Mouse (Mus musculus) CH12.LX (cell line): ENCODE measurements around the gene Efna1. TPM values are rescaled to one million over a fixed set of nuclear protein-coding genes. Genes with fewer than 3 reads are reported as not detected.

Source experiments
- DNase-seq: peaks from one replicate; pipeline ENCODE4 v3.0.0-alpha.2; 2013; ENCODE audit errors: extremely low read depth
- H3K27ac ChIP-seq: 2 replicates; pipeline ENCODE4 v1.5.1; 2012; ENCODE audit warnings: low read depth, mild to moderate bottlenecking, control low read depth, moderate library complexity; ENCODE audit not compliant: insufficient read depth
- H3K27me3 ChIP-seq: replicated peaks from 2 replicates; pipeline ENCODE3; 2012; ENCODE audit warnings: inconsistent platforms
- H3K36me3 ChIP-seq, 2 experiments: replicated peaks in 1 of 2; 2 replicates each; pipeline versions ENCODE3 to v1.6.1; 2012; ENCODE audit warnings: inconsistent platforms in 1 of 2, low read length in 1 of 2, mild to moderate bottlenecking in 1 of 2, mixed read lengths in 1 of 2, moderate library complexity in 1 of 2; ENCODE audit not compliant: control insufficient read depth in 1 of 2, insufficient read depth in 1 of 2
- H3K4me1 ChIP-seq, 2 experiments: 2 replicates each; pipeline ENCODE4 v1.6.1; 2012; ENCODE audit warnings: inconsistent platforms in 1 of 2, moderate library complexity in 1 of 2; ENCODE audit not compliant: insufficient read depth in 2 of 2, control insufficient read depth in 1 of 2
- H3K4me2 ChIP-seq: 2 replicates; pipeline ENCODE4 v1.6.1; 2012; ENCODE audit warnings: low read depth, mild to moderate bottlenecking, control low read depth; ENCODE audit not compliant: poor library complexity, insufficient read depth, severe bottlenecking
- H3K4me3 ChIP-seq, 3 experiments: fragments of 150-350 bp in 1 of 3; sonication (generic) in 1 of 3; replicated peaks in 1 of 3; 2 replicates each; pipeline versions ENCODE3 to v1.5.1; 2011 to 2012; ENCODE audit warnings: low read depth in 2 of 3, low read length in 2 of 3, mild to moderate bottlenecking in 2 of 3, moderate library complexity in 2 of 3, control low read depth in 1 of 3, improper control_type of control experiment in 1 of 3, inconsistent platforms in 1 of 3, mixed read lengths in 1 of 3; ENCODE audit not compliant: poor library complexity in 1 of 3
- H3K79me2 ChIP-seq: replicated peaks from 2 replicates; pipeline ENCODE4 v1.6.1; 2012; ENCODE audit warnings: mild to moderate bottlenecking, moderate library complexity; ENCODE audit not compliant: control insufficient read depth, poor library complexity, insufficient read depth, severe bottlenecking; ENCODE audit errors: extremely low read depth
- H3K9ac ChIP-seq: 2 replicates; pipeline ENCODE4 v1.6.1; 2012; ENCODE audit warnings: low read depth, mild to moderate bottlenecking, control low read depth, moderate library complexity; ENCODE audit not compliant: insufficient read depth
- H3K9me3 ChIP-seq: replicated peaks from 2 replicates; pipeline ENCODE3; 2012; ENCODE audit warnings: low read length, inconsistent platforms, mixed read lengths
- BHLHE40 ChIP-seq: IDR thresholded peaks from 2 replicates; pipeline ENCODE4 v1.6.1; 2011; ENCODE audit warnings: mild to moderate bottlenecking, low read depth, low read length, improper control_type of control experiment
- CHD1 ChIP-seq: IDR thresholded peaks from 2 replicates; pipeline ENCODE4 v1.6.1; 2012; ENCODE audit warnings: low read depth, low read length, improper control_type of control experiment, inconsistent platforms
- CTCF ChIP-seq, 2 experiments: IDR thresholded peaks in 1 of 2; conservative IDR thresholded peaks in 1 of 2; 2 replicates each; pipeline ENCODE4 v1.5.1; 2011 to 2012; ENCODE audit warnings: low read depth in 2 of 2, low read length in 2 of 2, improper control_type of control experiment in 1 of 2, inconsistent platforms in 1 of 2, mild to moderate bottlenecking in 1 of 2, moderate library complexity in 1 of 2
- ELF1 ChIP-seq: IDR thresholded peaks from 2 replicates; pipeline ENCODE4 v1.6.1; 2014; ENCODE audit warnings: low read depth, mild to moderate bottlenecking, inconsistent platforms, low read length, improper control_type of control experiment
- EP300 ChIP-seq: IDR thresholded peaks from 2 replicates; pipeline ENCODE4 v1.6.1; 2011; ENCODE audit warnings: low read length, improper control_type of control experiment
- ETS1 ChIP-seq: conservative IDR thresholded peaks from 2 replicates; pipeline ENCODE4 v1.6.1; 2012; ENCODE audit warnings: low read depth, mild to moderate bottlenecking, inconsistent platforms, low read length, improper control_type of control experiment, moderate library complexity
- HCFC1 ChIP-seq: IDR thresholded peaks from 2 replicates; pipeline ENCODE4 v1.6.1; 2012; ENCODE audit warnings: low read depth, mild to moderate bottlenecking, inconsistent platforms, low read length, improper control_type of control experiment
- IRF4 ChIP-seq: IDR thresholded peaks from 2 replicates; pipeline ENCODE4 v1.6.1; 2014; ENCODE audit warnings: low read depth, mild to moderate bottlenecking, inconsistent platforms, low read length, improper control_type of control experiment
- MAFK ChIP-seq: IDR thresholded peaks from 2 replicates; pipeline ENCODE4 v1.6.1; 2011; ENCODE audit warnings: low read length, improper control_type of control experiment; ENCODE audit not compliant: insufficient replicate concordance
- MAX ChIP-seq: IDR thresholded peaks from 2 replicates; pipeline ENCODE4 v1.6.1; 2011; ENCODE audit warnings: low read length, improper control_type of control experiment
- MXI1 ChIP-seq: IDR thresholded peaks from 2 replicates; pipeline ENCODE4 v1.6.1; 2011; ENCODE audit warnings: mild to moderate bottlenecking, low read depth, low read length, improper control_type of control experiment
- MYC ChIP-seq: IDR thresholded peaks from 2 replicates; pipeline ENCODE4 v1.6.1; 2011; ENCODE audit warnings: low read depth, mild to moderate bottlenecking, improper control_type of control experiment, low read length
- NELFE ChIP-seq: IDR thresholded peaks from 2 replicates; pipeline ENCODE4 v1.6.1; 2011; ENCODE audit warnings: low read depth, low read length, improper control_type of control experiment
- PAX5 ChIP-seq: IDR thresholded peaks from 2 replicates; pipeline ENCODE4 v1.6.1; 2012; ENCODE audit warnings: low read length, inconsistent platforms, mixed read lengths
- POLR2AphosphoS2 ChIP-seq: IDR thresholded peaks from 2 replicates; pipeline ENCODE4 v1.6.1; 2011; ENCODE audit warnings: low read depth, low read length, improper control_type of control experiment
- RAD21 ChIP-seq: IDR thresholded peaks from 2 replicates; pipeline ENCODE4 v1.6.1; 2011; ENCODE audit warnings: low read depth, mild to moderate bottlenecking, low read length, improper control_type of control experiment, moderate library complexity
- TBP ChIP-seq: conservative IDR thresholded peaks from 2 replicates; pipeline ENCODE4 v1.6.1; 2011; ENCODE audit warnings: low read depth, low read length, improper control_type of control experiment
- TCF12 ChIP-seq: IDR thresholded peaks from 2 replicates; pipeline ENCODE4 v1.6.1; 2014; ENCODE audit warnings: low read depth, mild to moderate bottlenecking, inconsistent platforms, low read length, improper control_type of control experiment
- UBTF ChIP-seq: IDR thresholded peaks from 2 replicates; pipeline ENCODE4 v1.6.1; 2012; ENCODE audit warnings: low read depth, mild to moderate bottlenecking, inconsistent platforms, low read length, improper control_type of control experiment, moderate library complexity
- USF1 ChIP-seq: IDR thresholded peaks from 2 replicates; pipeline ENCODE4 v1.6.1; 2014; ENCODE audit warnings: low read depth, mild to moderate bottlenecking, inconsistent platforms, low read length, improper control_type of control experiment
- ZMIZ1 ChIP-seq: IDR thresholded peaks from 2 replicates; pipeline ENCODE4 v1.6.1; 2012; ENCODE audit warnings: low read depth, mild to moderate bottlenecking, inconsistent platforms, low read length, improper control_type of control experiment
- dilution Hi-C: fragments of 300-500 bp; cut with MboI; formaldehyde crosslinking; loops from 2 replicates; pipeline ENCODE4 v1.14.3; 2020; ENCODE audit warnings: low sequenced_read_pairs; ENCODE audit not compliant: extremely low pct_unique_long_range_greater_than_20kb, extremely low pct_ligation_motif_present
- in situ Hi-C: fragments of 300-500 bp; cut with MboI; formaldehyde crosslinking; loops from 3 replicates; pipeline ENCODE4 v1.14.3; 2019; ENCODE audit warnings: low sequenced_read_pairs, low pct_ligation_motif_present, low pct_unique_long_range_greater_than_20kb, mixed read lengths
- polyA plus RNA-seq: library from polyadenylated mRNA; unstranded; fragments of >175 nt; gene quantifications from 2 replicates; pipeline ENCODE4 v1.2.1, GENCODE M21; 2012; ENCODE audit warnings: low read depth; ENCODE audit not compliant: insufficient read length
- total RNA-seq, 2 experiments: library from RNA; depleted of rRNA; stranded (reverse); fragments of 300-350 nt in 1 of 2; fragments of >200 nt in 1 of 2; gene quantifications; 2 replicates each; pipeline ENCODE4 v1.2.3; 2012 to 2014

Gene Efna1
- total and polyA plus RNA-seq, 3 experiments: 0.70 to 0.93 (median 0.71) TPM

DNA sequence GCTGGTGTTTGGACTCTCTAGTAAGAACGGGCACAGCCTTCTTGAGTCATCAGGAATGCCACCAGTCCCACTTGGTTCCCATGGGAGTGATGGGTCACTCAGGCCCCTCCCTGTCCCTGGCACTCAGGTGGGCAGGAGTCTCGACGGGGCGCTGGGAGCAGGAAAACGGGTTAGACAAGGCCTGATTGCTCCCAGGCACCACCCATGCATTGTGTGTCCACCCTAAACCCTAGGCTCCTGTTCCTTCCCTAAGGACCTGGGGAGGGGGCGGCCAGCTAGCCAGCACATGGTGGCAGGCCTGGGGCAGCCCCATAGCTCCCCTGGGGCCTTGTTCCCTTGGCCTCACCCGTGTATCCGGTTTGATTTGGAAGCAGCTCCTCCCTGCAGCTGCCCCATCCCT is 37.4 kb upstream of the Efna1 start:
- Histone ChIP-seq H3K4me3 (no peak overlapping the region), H3K4me1 (peaks cover 39 to 68% of the 10 kb centered on the region in 2 experiments), H3K9me3 (peaks cover 3% of the 10 kb centered on the region), H3K9ac (no peak overlapping the region), H3K4me2 (no peak overlapping the region), H3K27ac (no peak overlapping the region), H3K36me3 (no peaks in the 10 kb centered on the region), H3K27me3 (peaks cover 64% of the 10 kb centered on the region), H3K79me2 (no peaks in the 10 kb centered on the region)
- dilution Hi-C loops (no loop called here), in situ Hi-C loops (no loop called here)
- TF ChIP-seq CTCF (conservative IDR thresholded peaks at IDR 0.05 in 1 of 2, IDR thresholded peaks at IDR 0.05 in 1 of 2; ENCODE audit: low read depth in 2 of 2, low read length in 2 of 2) (no peak), MXI1 (no peak), BHLHE40 (peak; percentile 20; the same call in 1 of the 2 replicates), TBP (no peak), ZMIZ1 (no peak)
- DNase-seq: no peak

- H3K4me2 ChIP-seq: no peak overlapping the region
- TF ChIP-seq ETS1: no peak
- TF ChIP-seq CHD1: no peak
- no peak for TF ChIP-seq MXI1
- no peak for TF ChIP-seq UBTF
- no peak for TF ChIP-seq NELFE
- TF ChIP-seq MAX: no peak
- no peak for TF ChIP-seq IRF4
- TF ChIP-seq TCF12: no peak
- TF ChIP-seq POLR2AphosphoS2: no peak
- TF ChIP-seq RAD21: no peak
- no peak for TF ChIP-seq PAX5
- TF ChIP-seq EP300: no peak
- no peak for TF ChIP-seq HCFC1
- no peak for TF ChIP-seq USF1
- no peak for TF ChIP-seq ELF1
- TF ChIP-seq MYC: no peak
- no peak for TF ChIP-seq MAFK
- TF ChIP-seq, all 38 proteins: peak for 0
- Histone ChIP-seq H3K36me3 (no peaks in the 10 kb centered on the region), H3K79me2 (no peaks in the 10 kb centered on the region), H3K9ac (no peak overlapping the region), H3K27ac (no peak overlapping the region), H3K9me3 (peaks cover 3% of the 10 kb centered on the region), H3K4me3 (no peak overlapping the region), H3K4me1 (peaks cover 35 to 65% of the 10 kb centered on the region in 2 experiments), H3K27me3 (peaks cover 53% of the 10 kb centered on the region)
- DNase-seq: no peak
- dilution Hi-C loops: no loop called here
- in situ Hi-C loops: no loop called here
These were observed 36.3 kb upstream of the Efna1 start for GRCm38 (mm10) chr3:89317246-89317645.
